Mouse (Mus musculus) right cerebral cortex, postnatal 25 days (tissue): Measurements from ENCODE around the gene Csrnp2.
"Not testable (repeated sequence)": the region's sequence is repeated elsewhere in the genome, so short reads cannot be mapped to it uniquely, and the experiment has no call there.

Experiments used
- DNase-seq: peaks from one replicate; pipeline ENCODE4 v3.0.0; 2022

The Csrnp2 gene

GRCm38 (mm10) chr15:100495102-100495501 is at the start of gene Csrnp2:
Gene Csrnp2, minus strand, starts transcription at chr15:100495488.
- DNase-seq, result peak; percentile 94

GRCm38 (mm10) chr15:100543651-100544030 is 48.4 kb upstream of the Csrnp2 start:
- DNase-seq, result not testable (repeated sequence)

GRCm38 (mm10) chr15:100542876-100543650 is 47.8 kb upstream of the Csrnp2 start:
- DNase-seq, result not testable (repeated sequence)

- DNase-seq, result no peak
Measured at GRCm38 (mm10) chr15:100541426-100541825, 46.1 kb upstream of the Csrnp2 start.

- not testable (repeated sequence) for DNase-seq
Measured at GRCm38 (mm10) chr15:100541001-100541400, 45.7 kb upstream of the Csrnp2 start.

- DNase-seq, result no peak
Measured at GRCm38 (mm10) chr15:100539411-100539810, 44.1 kb upstream of the Csrnp2 start.

- DNase-seq, result no peak
Measured at GRCm38 (mm10) chr15:100537913-100538312, 42.6 kb upstream of the Csrnp2 start.

GRCm38 (mm10) chr15:100527900-100528299 is 32.6 kb upstream of the Csrnp2 start:
- DNase-seq, result no peak

- no peak for DNase-seq
Measured at GRCm38 (mm10) chr15:100525405-100525804, 30.1 kb upstream of the Csrnp2 start.

GRCm38 (mm10) chr15:100520306-100520705 is 25.0 kb upstream of the Csrnp2 start:
- no peak for DNase-seq

- DNase-seq, result no peak
Measured at GRCm38 (mm10) chr15:100515121-100515520, 19.8 kb upstream of the Csrnp2 start.

- no peak for DNase-seq
Measured at GRCm38 (mm10) chr15:100513387-100513786, 18.1 kb upstream of the Csrnp2 start.

- DNase-seq, result no peak
Measured at GRCm38 (mm10) chr15:100510072-100510471, 14.8 kb upstream of the Csrnp2 start.

GRCm38 (mm10) chr15:100508454-100509167 is 13.3 kb upstream of the Csrnp2 start:
- no peak for DNase-seq

GRCm38 (mm10) chr15:100499506-100499905 is 4.2 kb upstream of the Csrnp2 start:
- DNase-seq, result not testable (repeated sequence)

GRCm38 (mm10) chr15:100494647-100495046 is 641 bp downstream of the Csrnp2 start:
- DNase-seq, result no peak

GRCm38 (mm10) chr15:100491966-100492365 is 3.3 kb downstream of the Csrnp2 start:
- DNase-seq, result no peak

- DNase-seq, result no peak
Measured at GRCm38 (mm10) chr15:100489263-100489662, 6.0 kb downstream of the Csrnp2 start.

- not testable (repeated sequence) for DNase-seq
Measured at GRCm38 (mm10) chr15:100488297-100488696, 7.0 kb downstream of the Csrnp2 start.

GRCm38 (mm10) chr15:100487050-100487449 is 8.2 kb downstream of the Csrnp2 start:
- no peak for DNase-seq

GRCm38 (mm10) chr15:100486450-100486849 is 8.8 kb downstream of the Csrnp2 start:
- no peak for DNase-seq

GRCm38 (mm10) chr15:100485576-100485975 is 9.7 kb downstream of the Csrnp2 start:
- DNase-seq, result no peak

GRCm38 (mm10) chr15:100478925-100479324 is 16.4 kb downstream of the Csrnp2 start:
- no peak for DNase-seq

GRCm38 (mm10) chr15:100478351-100478750 is 16.9 kb downstream of the Csrnp2 start:
- no peak for DNase-seq
